Mouse (Mus musculus) kidney, postnatal 4 days (tissue): ENCODE measurements around the gene Snapc1.
A peak's percentile ranks its signal among the peaks of the same experiment; 100 is the strongest.

Experiments
- DNase-seq, 2 experiments: peaks; one replicate each; pipeline ENCODE4 v3.0.0; 2021; ENCODE audit warnings: mixed read lengths in 2 of 2

The Snapc1 gene

GRCm38 (mm10) chr12:73997297-73998127, 33.2 kb downstream of the Snapc1 start, which contains the start of gene Syt16:
Gene Syt16, plus strand, starts transcription at chr12:73997661.
- DNase-seq, result peak in 1 of 2 experiments; percentile 17

GRCm38 (mm10) chr12:73998128-73998456, 33.8 kb downstream of the Snapc1 start:
- no peak for DNase-seq

GRCm38 (mm10) chr12:74002449-74002848, 38.2 kb downstream of the Snapc1 start:
- no peak for DNase-seq

GRCm38 (mm10) chr12:74009448-74009911, 45.2 kb downstream of the Snapc1 start:
- peak; percentile 49 to 59 for DNase-seq

GRCm38 (mm10) chr12:74013739-74014138, 49.5 kb downstream of the Snapc1 start:
- DNase-seq, result peak; percentile 90 to 91

- DNase-seq, result peak; percentile 67 to 69
Measured at GRCm38 (mm10) chr12:74014739-74015270, 50.5 kb downstream of the Snapc1 start.

- no peak for DNase-seq
Measured at GRCm38 (mm10) chr12:74015491-74015890, 51.2 kb downstream of the Snapc1 start.

- DNase-seq, result no peak
Measured at GRCm38 (mm10) chr12:74023260-74023659, 59.0 kb downstream of the Snapc1 start.

- DNase-seq, result no peak
Measured at GRCm38 (mm10) chr12:74024912-74025311, 60.6 kb downstream of the Snapc1 start.
